Mouse (Mus musculus) MEL (cell line): ENCODE results near the gene Tom1l2. TPM values are rescaled to one million over a fixed set of nuclear protein-coding genes. Genes with fewer than 3 reads are reported as not detected.

ENCODE experiments used
- DNase-seq: peaks from one replicate; pipeline ENCODE4 v3.0.0; 2011; ENCODE audit warnings: low read depth, low spot score
- H3K27ac ChIP-seq: 2 replicates; pipeline ENCODE4 v1.5.1; 2012; ENCODE audit warnings: low read depth, mild to moderate bottlenecking, control low read depth, low read length, moderate library complexity; ENCODE audit not compliant: control insufficient read depth
- H3K27me3 ChIP-seq, 2 experiments: fragments of 150-350 bp in 1 of 2; sonication (generic) in 1 of 2; 2 replicates each; pipeline ENCODE4 v1.6.1; 2012; ENCODE audit warnings: low read length in 2 of 2, mild to moderate bottlenecking in 2 of 2, improper control_type of control experiment in 1 of 2, moderate library complexity in 1 of 2; ENCODE audit not compliant: insufficient read depth in 2 of 2, control insufficient read depth in 1 of 2
- H3K36me3 ChIP-seq, 2 experiments: 2 replicates each; pipeline ENCODE4 v1.6.1; 2012 to 2014; ENCODE audit warnings: low read length in 2 of 2, improper control_type of control experiment in 1 of 2, inconsistent platforms in 1 of 2, mild to moderate bottlenecking in 1 of 2; ENCODE audit not compliant: insufficient read depth in 2 of 2, control insufficient read depth in 1 of 2
- H3K4me1 ChIP-seq, 2 experiments: fragments of 150-350 bp in 1 of 2; sonication (generic) in 1 of 2; 2 replicates each; pipeline ENCODE4 v1.6.1; 2012; ENCODE audit warnings: low read length in 2 of 2, improper control_type of control experiment in 1 of 2, mild to moderate bottlenecking in 1 of 2; ENCODE audit not compliant: insufficient read depth in 2 of 2, control insufficient read depth in 1 of 2
- H3K4me3 ChIP-seq, 2 experiments: fragments of 150-350 bp in 1 of 2; sonication (generic) in 1 of 2; 2 replicates each; pipeline ENCODE4 v1.5.1; 2012; ENCODE audit warnings: low read depth in 2 of 2, low read length in 2 of 2, mild to moderate bottlenecking in 2 of 2, moderate library complexity in 2 of 2, control low read depth in 1 of 2, improper control_type of control experiment in 1 of 2; ENCODE audit not compliant: control insufficient read depth in 1 of 2, insufficient read depth in 1 of 2
- H3K79me2 ChIP-seq: 2 replicates; pipeline ENCODE4 v1.6.1; 2012; ENCODE audit warnings: mild to moderate bottlenecking, low read length, moderate library complexity; ENCODE audit not compliant: control insufficient read depth, poor library complexity, insufficient read depth
- H3K9ac ChIP-seq: 2 replicates; pipeline ENCODE4 v1.6.1; 2012; ENCODE audit warnings: low read depth, mild to moderate bottlenecking, control low read depth, low read length, moderate library complexity; ENCODE audit not compliant: control insufficient read depth, poor library complexity, severe bottlenecking
- H3K9me3 ChIP-seq: fragments of 150-350 bp; sonication (generic); replicated peaks from 2 replicates; pipeline ENCODE4 v1.6.1; 2012; ENCODE audit warnings: mild to moderate bottlenecking, low read length, improper control_type of control experiment, moderate library complexity; ENCODE audit not compliant: insufficient read depth
- CTCF ChIP-seq, 3 experiments: IDR thresholded peaks in 2 of 3; conservative IDR thresholded peaks in 1 of 3; 2 replicates each; pipeline ENCODE4 v1.5.1; 2011 to 2012; ENCODE audit warnings: low read length in 3 of 3, low read depth in 2 of 3, mild to moderate bottlenecking in 2 of 3, improper control_type of control experiment in 1 of 3, inconsistent platforms in 1 of 3, mixed read lengths in 1 of 3, moderate library complexity in 1 of 3; ENCODE audit not compliant: control insufficient read depth in 1 of 3, insufficient read depth in 1 of 3, poor library complexity in 1 of 3, severe bottlenecking in 1 of 3
- EP300 ChIP-seq, 2 experiments: IDR thresholded peaks; 2 replicates each; pipeline ENCODE4 v1.6.1; 2011; ENCODE audit warnings: improper control_type of control experiment in 2 of 2, low read length in 2 of 2, low read depth in 1 of 2, mild to moderate bottlenecking in 1 of 2
- GATA1 ChIP-seq: IDR thresholded peaks from 2 replicates; pipeline ENCODE4 v1.6.1; 2011; ENCODE audit warnings: low read depth, low read length, improper control_type of control experiment
- MEF2A ChIP-seq: IDR thresholded peaks from 2 replicates; pipeline ENCODE4 v1.6.1; 2014; ENCODE audit warnings: low read depth, mild to moderate bottlenecking, inconsistent platforms, low read length, improper control_type of control experiment; ENCODE audit not compliant: poor library complexity, insufficient replicate concordance, severe bottlenecking; ENCODE audit errors: extremely low read depth
- MYC ChIP-seq: IDR thresholded peaks from 2 replicates; pipeline ENCODE4 v1.6.1; 2011; ENCODE audit warnings: low read depth, mild to moderate bottlenecking, low read length, improper control_type of control experiment, moderate library complexity
- TBP ChIP-seq: IDR thresholded peaks from 2 replicates; pipeline ENCODE4 v1.8.0; 2011; ENCODE audit warnings: low read depth, low read length, improper control_type of control experiment
- USF1 ChIP-seq: IDR thresholded peaks from 2 replicates; pipeline ENCODE4 v1.6.1; 2014; ENCODE audit warnings: low read depth, mild to moderate bottlenecking, inconsistent platforms, low read length, improper control_type of control experiment, moderate library complexity
- ZKSCAN1 ChIP-seq: IDR thresholded peaks from 2 replicates; pipeline ENCODE4 v1.6.1; 2012; ENCODE audit warnings: low read depth, mild to moderate bottlenecking, inconsistent platforms, low read length, improper control_type of control experiment, moderate library complexity
- polyA plus RNA-seq, 2 experiments: library from polyadenylated mRNA; stranded (reverse) in 1 of 2; unstranded in 1 of 2; fragments of >175 nt in 1 of 2; fragments of >200 nt in 1 of 2; gene quantifications; 2 replicates each; pipeline versions ENCODE4 v1.2.1 to v1.2.4; 2012; ENCODE audit warnings: low replicate concordance in 2 of 2, low read depth in 1 of 2; ENCODE audit not compliant: insufficient read length in 2 of 2, insufficient read depth in 1 of 2, missing spikeins in 1 of 2
- total RNA-seq: library from RNA; depleted of rRNA; stranded (reverse); fragments of 300-350 nt; gene quantifications from 2 replicates; pipeline ENCODE4 v1.2.3, GENCODE M21; 2012; rRNA removed

Gene Tom1l2
- total and polyA plus RNA-seq, 3 experiments: 6.8 to 12.2 TPM; not detected in 1

DNA sequence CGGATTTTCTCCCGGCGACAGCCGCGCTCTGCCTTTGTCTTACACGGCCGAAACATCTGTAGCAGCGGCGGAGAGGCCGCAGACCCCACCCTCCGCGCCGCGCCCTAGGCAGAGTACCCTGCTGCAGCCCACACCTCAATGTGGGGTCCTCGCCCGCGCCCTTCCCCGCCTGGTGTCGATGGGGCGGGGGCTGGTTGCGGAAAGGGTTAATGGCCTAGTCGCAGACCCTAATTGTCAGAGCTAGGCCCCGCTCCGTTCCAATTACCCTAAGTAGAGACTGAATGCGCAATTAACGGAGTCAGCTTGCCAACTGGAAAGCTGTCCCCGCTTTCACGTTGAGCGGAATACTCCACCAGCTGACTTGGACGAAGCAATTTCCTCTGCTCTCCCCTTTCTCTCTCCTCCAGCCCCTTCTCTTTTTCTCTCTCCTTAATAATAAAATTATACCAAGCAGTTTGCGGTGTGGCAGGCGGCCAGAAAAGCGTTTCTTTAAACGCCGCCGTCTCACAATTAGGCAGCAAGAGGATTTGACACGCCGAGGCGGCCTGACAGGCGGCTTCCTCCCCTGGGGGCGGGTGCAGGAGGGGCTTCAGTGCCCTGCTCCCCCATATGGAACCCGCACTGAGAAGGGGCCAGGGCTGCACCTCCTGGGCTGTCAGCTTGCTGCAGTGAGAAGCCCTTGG lies 175.6 kb downstream of the Tom1l2 start:
- H3K4me3 ChIP-seq: no peak overlapping the region
- H3K79me2 ChIP-seq: no peaks in the 10 kb centered on the region
- peaks cover 2 to 5% of the 10 kb centered on the region in 2 experiments; a peak in 1 of 4 replicates for H3K36me3 ChIP-seq
- H3K9ac ChIP-seq: no peak overlapping the region
- TF ChIP-seq GATA1 (no peak), TBP (no peak), USF1 (no peak), MYC (no peak), CTCF (IDR thresholded peaks at IDR 0.05 in 2 of 3, conservative IDR thresholded peaks at IDR 0.05 in 1 of 3; ENCODE audit: control insufficient read depth in 1 of 3, insufficient read depth in 1 of 3, low read depth in 2 of 3, low read length in 3 of 3, poor library complexity in 1 of 3, severe bottlenecking in 1 of 3) (no peak), ZKSCAN1 (no peak), MEF2A (no peak), EP300 (IDR thresholded peaks at IDR 0.05; ENCODE audit: low read depth in 1 of 2, low read length in 2 of 2) (no peak)
- DNase-seq: no peak
- H3K27me3 ChIP-seq: no peaks in the 10 kb centered on the region
- H3K9me3 ChIP-seq: no peaks in the 10 kb centered on the region
- no peak overlapping the region for H3K27ac ChIP-seq
- H3K4me1 ChIP-seq: no peaks in the 10 kb centered on the region; a peak in 1 of 4 replicates

Other genes with a start within 250 kb of the Tom1l2 start
- 25.0 and 26.3 TPM in 2 replicates for gene Rai1, start 247.9 kb downstream of the Tom1l2 start, total RNA-seq
- 100 to 1,000 TPM in 1 of 2 experiments, 10 to 100 TPM in 1; 56.7 to 101 TPM for gene Rai1, start 247.9 kb downstream of the Tom1l2 start, polyA plus RNA-seq
- 288 and 305 TPM in 2 replicates for gene Srebf1, start 130.3 kb downstream of the Tom1l2 start, total RNA-seq
- gene Srebf1, start 130.3 kb downstream of the Tom1l2 start, polyA plus RNA-seq: 100 to 1,000 TPM in 1 of 2 experiments, not detected in 1; 241 TPM
- 0.69 and 0.75 TPM in 2 replicates for gene Drc3, start 424 bp upstream of the Tom1l2 start, total RNA-seq
- under 1 TPM in 1 of 2 experiments, not detected in 1; 0.91 TPM for gene Drc3, start 424 bp upstream of the Tom1l2 start, polyA plus RNA-seq
- 25.2 and 28.6 TPM in 2 replicates for gene Gid4, start 64.2 kb upstream of the Tom1l2 start, total RNA-seq
- 100 to 1,000 TPM in 1 of 2 experiments, 10 to 100 TPM in 1; 25.3 to 114 TPM for gene Gid4, start 64.2 kb upstream of the Tom1l2 start, polyA plus RNA-seq
- 82.6 and 84.7 TPM in 2 replicates for gene Atpaf2, start 65.6 kb upstream of the Tom1l2 start, total RNA-seq
- gene Atpaf2, start 65.6 kb upstream of the Tom1l2 start, polyA plus RNA-seq: 100 to 1,000 TPM in 1 of 2 experiments, not detected in 1; 102 TPM
- gene Drg2, start 101.7 kb upstream of the Tom1l2 start, total RNA-seq: 133 and 140 TPM in 2 replicates
- gene Drg2, start 101.7 kb upstream of the Tom1l2 start, polyA plus RNA-seq: 100 to 1,000 TPM; 121 to 214 TPM
- 0.03 and 0.04 TPM in 2 replicates for gene Myo15, start 116.4 kb upstream of the Tom1l2 start, total RNA-seq
- gene Myo15, start 116.4 kb upstream of the Tom1l2 start, polyA plus RNA-seq: under 1 TPM in 1 of 2 experiments, not detected in 1; 0.07 TPM
- gene Alkbh5, start 183.5 kb upstream of the Tom1l2 start, total RNA-seq: 39.4 and 49.5 TPM in 2 replicates
- gene Alkbh5, start 183.5 kb upstream of the Tom1l2 start, polyA plus RNA-seq: 10 to 100 TPM in 1 of 2 experiments, not detected in 1; 49.1 TPM